8 mouse cellular contexts compared by ENCODE assay signal in the genomic region with DNA sequence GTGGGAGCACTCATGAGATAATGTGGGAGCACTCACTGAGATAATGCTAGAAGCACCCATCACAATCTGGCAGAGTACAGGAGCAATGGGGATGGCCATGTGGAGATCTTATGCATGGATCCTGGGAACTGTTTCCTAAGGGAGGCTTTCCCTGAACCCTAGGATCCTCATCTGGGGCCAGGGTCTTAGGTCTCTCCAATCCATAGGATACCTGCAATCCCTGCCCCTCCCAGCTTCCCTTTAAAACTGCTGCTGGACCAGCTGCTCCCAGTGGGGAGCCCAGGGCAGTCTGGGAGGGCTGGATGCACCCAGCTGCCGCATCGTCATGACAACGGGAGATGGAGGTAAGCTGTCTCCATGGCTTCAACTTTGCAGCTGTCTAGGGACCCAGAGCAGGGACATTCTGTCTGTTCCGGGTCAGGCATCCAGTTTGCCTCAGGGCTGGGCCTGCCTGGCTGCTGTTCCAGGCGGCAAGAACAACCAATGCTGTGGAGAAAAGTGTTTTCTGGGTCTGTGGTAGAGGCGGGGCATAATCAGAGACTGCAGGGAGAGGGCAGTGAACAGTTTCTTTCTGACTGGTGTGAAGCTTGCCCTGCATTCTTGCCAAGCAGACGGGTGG. TPM values are rescaled to one million over a fixed set of nuclear protein-coding genes. Genes with fewer than 3 reads are reported as not detected.
A peak's percentile ranks its signal among the peaks of the same experiment; 100 is the strongest.
DNase-seq lines count a peak whose midpoint lies in the region; ATAC-seq lines count a peak whose summit lies in the region.

No protein-coding gene starts in this region.

- H3K27ac ChIP-seq in embryonic facial prominence, embryonic 14.5 days (replicated peaks; ENCODE audit: low read depth, low read length), result no peak overlapping the region
- H3K27ac ChIP-seq in neural tube, embryonic 15.5 days (replicated peaks), result peak overlapping the region; percentile 71

- WGBS in embryonic facial prominence, embryonic 14.5 days, result 7% methylated on average over 7 of the region's 7 CpGs
- 7% methylated on average over 7 of the region's 7 CpGs for WGBS in neural tube, embryonic 15.5 days

- H3K27me3 ChIP-seq in embryonic facial prominence, embryonic 14.5 days (replicated peaks; ENCODE audit: control insufficient read depth, insufficient read depth, low read length), result peaks cover 6% of the 10 kb centered on the region; the same call in 1 of the 2 replicates
- H3K27me3 ChIP-seq in neural tube, embryonic 15.5 days (replicated peaks), result no peaks in the 10 kb centered on the region

- peak overlapping the region; percentile 84 for H3K4me2 ChIP-seq in embryonic facial prominence, embryonic 14.5 days (ENCODE audit: low read depth, low read length)
- H3K4me2 ChIP-seq in neural tube, embryonic 15.5 days, result peak overlapping the region; percentile 78

- H3K4me1 ChIP-seq in embryonic facial prominence, embryonic 14.5 days (ENCODE audit: control insufficient read depth, insufficient read depth, low read length), result peaks cover 16% of the 10 kb centered on the region; the same call in 1 of the 2 replicates
- H3K4me1 ChIP-seq in neural tube, embryonic 15.5 days, result peaks cover 45% of the 10 kb centered on the region

- peak; percentile 11 for DNase-seq in lung, postnatal 14 days
- no peak for DNase-seq in lung, postnatal 25 days (ENCODE audit: low spot score)
- DNase-seq in embryonic facial prominence, embryonic 14.5 days (ENCODE audit: low spot score), result peak; percentile 72
- peak; percentile 19 for DNase-seq in kidney, postnatal 14 days
- no peak for DNase-seq in adipocyte (ENCODE audit: low spot score)
- DNase-seq in gastrocnemius, postnatal 4 days (ENCODE audit: low spot score in 2 of 2), result no peak
- DNase-seq in spleen, postnatal 14 days (ENCODE audit: low spot score in 2 of 2), result no peak

- ATAC-seq in embryonic facial prominence, embryonic 14.5 days (ENCODE audit: low read depth), result peak; percentile 28; the same call in 1 of the 2 replicates
- ATAC-seq in neural tube, embryonic 15.5 days (ENCODE audit: low FRiP score), result no peak

- H3K9me3 ChIP-seq in embryonic facial prominence, embryonic 14.5 days (ENCODE audit: control insufficient read depth, low read length), result no peaks in the 10 kb centered on the region
- H3K9me3 ChIP-seq in neural tube, embryonic 15.5 days (replicated peaks), result no peaks in the 10 kb centered on the region

- H3K36me3 ChIP-seq in embryonic facial prominence, embryonic 14.5 days (ENCODE audit: control insufficient read depth, insufficient read depth, low read length), result no peaks in the 10 kb centered on the region
- no peaks in the 10 kb centered on the region for H3K36me3 ChIP-seq in neural tube, embryonic 15.5 days

- peak overlapping the region; percentile 45 for H3K9ac ChIP-seq in embryonic facial prominence, embryonic 14.5 days (ENCODE audit: low read depth, low read length)
- H3K9ac ChIP-seq in neural tube, embryonic 15.5 days (replicated peaks), result peak overlapping the region; percentile 67

- H3K4me3 ChIP-seq in embryonic facial prominence, embryonic 14.5 days (ENCODE audit: low read depth, low read length), result peak overlapping the region; percentile 60
- peak overlapping the region; percentile 56 for H3K4me3 ChIP-seq in neural tube, embryonic 15.5 days (replicated peaks)

RNA-seq across cellular contexts. Expression of a gene that starts 2.4 kb away (rescaled TPM):
- 6.4 and 8.7 TPM in 2 replicates for polyA plus RNA-seq in embryonic facial prominence, embryonic 14.5 days (2014; fragmentation: Nextera tagmentation; extraction: Ambion mirVana)
- polyA plus RNA-seq in neural tube, embryonic 15.5 days (2015; fragmentation: Nextera tagmentation; extraction: Ambion mirVana), result 18.2 and 22.6 TPM in 2 replicates
- 1 to 10 TPM; 1.2 to 1.4 TPM for total RNA-seq in gastrocnemius, postnatal 4 days (2021)

Comparison
In these comparisons a context has a peak if more than half of its experiments do, and no peak if none do; other contexts are left out.
1. DNase-seq: peak in lung, postnatal 14 days (single experiment), embryonic facial prominence, embryonic 14.5 days (single experiment) and kidney, postnatal 14 days (single experiment); none in lung, postnatal 25 days (single experiment), adipocyte (single experiment), gastrocnemius, postnatal 4 days (0 of 2) and spleen, postnatal 14 days (0 of 2).